8 mouse cellular contexts compared by ENCODE assay signal in the genomic region with DNA sequence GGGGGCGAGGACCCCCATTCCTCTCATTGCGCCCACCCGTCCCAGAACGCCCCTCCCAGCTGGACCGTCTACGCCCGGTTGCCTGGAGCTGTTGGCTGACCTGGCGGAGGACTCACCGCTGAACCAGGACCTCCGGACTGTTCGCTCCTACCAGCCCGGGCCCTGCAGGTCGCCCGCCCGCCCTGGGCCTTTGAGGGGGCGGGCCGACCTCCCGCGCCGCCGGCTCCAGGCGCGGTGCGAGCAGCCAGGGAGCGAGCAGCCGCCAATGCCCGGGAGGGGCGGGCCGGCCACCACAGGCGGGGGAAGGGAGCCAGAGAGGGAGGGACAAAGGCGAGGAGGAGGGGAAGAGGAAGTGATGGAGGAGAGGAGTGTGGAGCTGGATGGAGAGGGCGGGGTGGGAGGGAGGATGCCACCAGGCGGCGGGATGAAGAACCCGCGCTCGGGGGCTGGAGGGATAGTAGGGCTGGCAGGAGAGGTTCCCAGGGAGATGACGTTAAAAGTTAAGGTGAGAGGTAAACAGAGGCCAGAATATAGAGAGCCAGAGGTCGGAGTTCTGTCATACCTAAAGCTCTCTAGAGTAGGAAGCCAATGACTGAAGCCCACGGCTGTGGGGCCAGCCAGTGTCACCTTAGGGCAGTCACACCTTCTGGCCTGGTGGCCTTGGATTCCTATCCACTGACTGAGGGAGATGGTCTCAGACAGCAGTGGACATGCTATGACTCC. TPM values are rescaled to one million over a fixed set of nuclear protein-coding genes. Genes with fewer than 3 reads are reported as not detected.
A peak's percentile ranks its signal among the peaks of the same experiment; 100 is the strongest.
DNase-seq lines count a peak whose midpoint lies in the region; ATAC-seq and TF ChIP-seq lines count a peak whose summit lies in the region.

No protein-coding gene starts in this region.

- H3K4me2 ChIP-seq in heart, embryonic 13.5 days, result peak overlapping the region; percentile 85
- peak overlapping the region; percentile 76 for H3K4me2 ChIP-seq in kidney, postnatal 0 days (ENCODE audit: low read length)
- peak overlapping the region; percentile 87 for H3K4me2 ChIP-seq in liver, embryonic 11.5 days

- H3K4me1 ChIP-seq in heart, embryonic 13.5 days, result peaks cover 67% of the 10 kb centered on the region
- H3K4me1 ChIP-seq in kidney, postnatal 0 days (replicated peaks; ENCODE audit: insufficient read depth, low read length), result peaks cover 27% of the 10 kb centered on the region
- H3K4me1 ChIP-seq in liver, embryonic 11.5 days (replicated peaks; ENCODE audit: control insufficient read depth, insufficient read depth, low read length), result peaks cover 29% of the 10 kb centered on the region

- H3K4me3 ChIP-seq in heart, embryonic 13.5 days, result peak overlapping the region; percentile 74
- H3K4me3 ChIP-seq in kidney, postnatal 0 days (replicated peaks; ENCODE audit: low read depth, low read length), result peak overlapping the region; percentile 54
- peak overlapping the region; percentile 64 for H3K4me3 ChIP-seq in liver, embryonic 11.5 days (ENCODE audit: low read depth, low read length)

- DNase-seq in brain, adult 2 months (ENCODE audit: low read depth, low spot score), result peak; percentile 96
- peak; percentile 93 for DNase-seq in kidney, postnatal 0 days (ENCODE audit: low spot score)
- peak; percentile 81 for DNase-seq in liver, embryonic 11.5 days (ENCODE audit: low spot score)
- DNase-seq in telencephalon, adult 2 months (ENCODE audit: low read depth, low spot score), result peak; percentile 74

- H3K9ac ChIP-seq in heart, embryonic 13.5 days, result peak overlapping the region; percentile 87
- H3K9ac ChIP-seq in kidney, postnatal 0 days (ENCODE audit: low read depth, low read length), result peak overlapping the region; percentile 64
- H3K9ac ChIP-seq in liver, embryonic 11.5 days (ENCODE audit: low read depth, low read length), result peak overlapping the region; percentile 66

- peak overlapping the region; percentile 75 for H3K27ac ChIP-seq in heart, embryonic 13.5 days (replicated peaks)
- peak overlapping the region; percentile 51 for H3K27ac ChIP-seq in kidney, postnatal 0 days
- H3K27ac ChIP-seq in liver, embryonic 11.5 days (ENCODE audit: low read depth, low read length), result peak overlapping the region; percentile 54

- H3K9me3 ChIP-seq in heart, embryonic 13.5 days, result no peaks in the 10 kb centered on the region
- H3K9me3 ChIP-seq in kidney, postnatal 0 days (replicated peaks; ENCODE audit: low read length), result no peaks in the 10 kb centered on the region
- no peaks in the 10 kb centered on the region for H3K9me3 ChIP-seq in liver, embryonic 11.5 days (ENCODE audit: control insufficient read depth, low read length)

- WGBS in heart, embryonic 13.5 days, result 1% methylated on average over 40 of the region's 40 CpGs
- WGBS in kidney, postnatal 0 days, result 1% methylated on average over 40 of the region's 40 CpGs
- whole genome bisulfite sequencing in liver, embryonic 11.5 days, result 1% methylated on average over 40 of the region's 40 CpGs

- peak; percentile 70 for ATAC-seq in CD4-positive, CD25-positive, alpha-beta regulatory T cell, adult 4 months
- ATAC-seq in erythroid progenitor cell, adult 5-6 weeks (replicated peaks; ENCODE audit: low FRiP score, poor library complexity, severe bottlenecking), result 0 out of 2 replicates have a peak, but pooled peaks have one; percentile 45
- ATAC-seq in heart, embryonic 13.5 days (ENCODE audit: extremely low read depth, insufficient number of reproducible peaks, low FRiP score, low TSS enrichment), result peak; percentile 58
- peak; percentile 80 for ATAC-seq in kidney, postnatal 0 days (replicated peaks; ENCODE audit: low FRiP score, low read depth)
- peak; percentile 75 for ATAC-seq in liver, embryonic 11.5 days (replicated peaks; ENCODE audit: low FRiP score)
- ATAC-seq in monocyte, adult 5-6 weeks (replicated peaks; ENCODE audit: insufficient number of reproducible peaks, low FRiP score, low TSS enrichment, poor library complexity, severe bottlenecking), result peak; percentile 71

- peaks cover 23% of the 10 kb centered on the region for H3K36me3 ChIP-seq in heart, embryonic 13.5 days
- H3K36me3 ChIP-seq in kidney, postnatal 0 days (ENCODE audit: insufficient read depth, low read length), result peaks cover 14% of the 10 kb centered on the region
- H3K36me3 ChIP-seq in liver, embryonic 11.5 days (ENCODE audit: control insufficient read depth, insufficient read depth, low read length), result no peaks in the 10 kb centered on the region

- H3K27me3 ChIP-seq in heart, embryonic 13.5 days (replicated peaks), result no peaks in the 10 kb centered on the region
- H3K27me3 ChIP-seq in kidney, postnatal 0 days (ENCODE audit: insufficient read depth, low read length), result no peaks in the 10 kb centered on the region
- H3K27me3 ChIP-seq in liver, embryonic 11.5 days (replicated peaks; ENCODE audit: control insufficient read depth, insufficient read depth, low read length), result no peaks in the 10 kb centered on the region

- TF ChIP-seq CTCF in kidney, postnatal 0 days (IDR thresholded peaks at IDR 0.05; ENCODE audit: low read depth), result peak; percentile 47; the same call in 1 of the 2 replicates

RNA-seq across cellular contexts. Expression of a gene that starts 13.7 kb away (rescaled TPM):
- under 1 TPM in 1 of 2 experiments, not detected in 1; 0.32 TPM for polyA plus RNA-seq in CD4-positive, CD25-positive, alpha-beta regulatory T cell, adult 4 months (2017; shearing (Covaris generic))
- 3.8 TPM in 1 of 2 replicates, not detected in the other for total RNA-seq in erythroid progenitor cell, adult 5-6 weeks (2015; ENCODE audit: low replicate concordance)
- 0.26 and 4.4 TPM in 2 replicates for total RNA-seq in erythroid progenitor cell, adult 5-6 weeks (2017; ENCODE audit: low replicate concordance)
- polyA plus RNA-seq in heart, embryonic 13.5 days (2015; fragmentation: Nextera tagmentation; extraction: Ambion mirVana), result 20.2 and 24.4 TPM in 2 replicates
- polyA plus RNA-seq in kidney, postnatal 0 days (2015; fragmentation: Nextera tagmentation; extraction: Ambion mirVana), result 24.2 and 24.4 TPM in 2 replicates
- polyA plus RNA-seq in liver, embryonic 11.5 days (2014; fragmentation: Nextera tagmentation; extraction: Ambion mirVana), result 10.6 and 10.9 TPM in 2 replicates
- total RNA-seq in monocyte, adult 5-6 weeks (2017), result 2.1 to 4.3 TPM (median 3.1 TPM) in 3 replicates

RNA-seq across cellular contexts. Expression of a gene that starts 46.3 kb away (rescaled TPM):
- polyA plus RNA-seq in CD4-positive, CD25-positive, alpha-beta regulatory T cell, adult 4 months (2017; shearing (Covaris generic)), result 10 to 100 TPM; 68.0 to 77.9 TPM
- 64.6 and 68.1 TPM in 2 replicates for total RNA-seq in erythroid progenitor cell, adult 5-6 weeks (2015; ENCODE audit: low replicate concordance)
- total RNA-seq in erythroid progenitor cell, adult 5-6 weeks (2017; ENCODE audit: low replicate concordance), result 58.0 and 97.5 TPM in 2 replicates
- polyA plus RNA-seq in heart, embryonic 13.5 days (2015; fragmentation: Nextera tagmentation; extraction: Ambion mirVana), result 114 and 119 TPM in 2 replicates
- polyA plus RNA-seq in kidney, postnatal 0 days (2015; fragmentation: Nextera tagmentation; extraction: Ambion mirVana), result 135 and 149 TPM in 2 replicates
- polyA plus RNA-seq in liver, embryonic 11.5 days (2014; fragmentation: Nextera tagmentation; extraction: Ambion mirVana), result 171 and 202 TPM in 2 replicates
- 156 to 231 TPM (median 178 TPM) in 3 replicates for total RNA-seq in monocyte, adult 5-6 weeks (2017)

RNA-seq across cellular contexts. Expression of a gene that starts 46.4 kb away (rescaled TPM):
- polyA plus RNA-seq in CD4-positive, CD25-positive, alpha-beta regulatory T cell, adult 4 months (2017; shearing (Covaris generic)), result 10 to 100 TPM; 55.1 to 73.7 TPM
- 15.1 and 18.4 TPM in 2 replicates for total RNA-seq in erythroid progenitor cell, adult 5-6 weeks (2015; ENCODE audit: low replicate concordance)
- 4.7 and 18.2 TPM in 2 replicates for total RNA-seq in erythroid progenitor cell, adult 5-6 weeks (2017; ENCODE audit: low replicate concordance)
- 65.7 and 68.6 TPM in 2 replicates for polyA plus RNA-seq in heart, embryonic 13.5 days (2015; fragmentation: Nextera tagmentation; extraction: Ambion mirVana)
- 98.3 and 109 TPM in 2 replicates for polyA plus RNA-seq in kidney, postnatal 0 days (2015; fragmentation: Nextera tagmentation; extraction: Ambion mirVana)
- polyA plus RNA-seq in liver, embryonic 11.5 days (2014; fragmentation: Nextera tagmentation; extraction: Ambion mirVana), result 48.9 and 54.0 TPM in 2 replicates
- 20.1 to 53.5 TPM (median 37.4 TPM) in 3 replicates for total RNA-seq in monocyte, adult 5-6 weeks (2017)

RNA-seq across cellular contexts. Expression of a gene that starts 48.3 kb away (rescaled TPM):
- polyA plus RNA-seq in CD4-positive, CD25-positive, alpha-beta regulatory T cell, adult 4 months (2017; shearing (Covaris generic)), result not detected
- total RNA-seq in erythroid progenitor cell, adult 5-6 weeks (2015; ENCODE audit: low replicate concordance), result not detected in 2 replicates
- not detected in 2 replicates for total RNA-seq in erythroid progenitor cell, adult 5-6 weeks (2017; ENCODE audit: low replicate concordance)
- not detected in 2 replicates for polyA plus RNA-seq in heart, embryonic 13.5 days (2015; fragmentation: Nextera tagmentation; extraction: Ambion mirVana)
- 1.5 and 2.2 TPM in 2 replicates for polyA plus RNA-seq in kidney, postnatal 0 days (2015; fragmentation: Nextera tagmentation; extraction: Ambion mirVana)
- not detected in 2 replicates for polyA plus RNA-seq in liver, embryonic 11.5 days (2014; fragmentation: Nextera tagmentation; extraction: Ambion mirVana)
- not detected in 3 replicates for total RNA-seq in monocyte, adult 5-6 weeks (2017)

Comparison
In these comparisons a context has a peak if more than half of its experiments do, and no peak if none do; other contexts are left out.
1. Peak in every context shown above with its lines: DNase-seq, ATAC-seq, H3K4me3 ChIP-seq and H3K27ac ChIP-seq.